Mouse (Mus musculus) brain, embryonic 18.5 days (tissue): ENCODE results near the gene Slco3a1.
A peak's percentile ranks its signal among the peaks of the same experiment; 100 is the strongest.

Source experiments
- DNase-seq: peaks from one replicate; pipeline ENCODE4 v3.0.0-alpha.2; 2012; ENCODE audit warnings: low read depth, low spot score

Slco3a1 gene

GRCm38 (mm10) chr7:74353240-74353639, 201.3 kb downstream of the Slco3a1 start:
- DNase-seq: no peak

- no peak for DNase-seq
These were observed 206.2 kb downstream of the Slco3a1 start for GRCm38 (mm10) chr7:74348318-74348890.

DNA sequence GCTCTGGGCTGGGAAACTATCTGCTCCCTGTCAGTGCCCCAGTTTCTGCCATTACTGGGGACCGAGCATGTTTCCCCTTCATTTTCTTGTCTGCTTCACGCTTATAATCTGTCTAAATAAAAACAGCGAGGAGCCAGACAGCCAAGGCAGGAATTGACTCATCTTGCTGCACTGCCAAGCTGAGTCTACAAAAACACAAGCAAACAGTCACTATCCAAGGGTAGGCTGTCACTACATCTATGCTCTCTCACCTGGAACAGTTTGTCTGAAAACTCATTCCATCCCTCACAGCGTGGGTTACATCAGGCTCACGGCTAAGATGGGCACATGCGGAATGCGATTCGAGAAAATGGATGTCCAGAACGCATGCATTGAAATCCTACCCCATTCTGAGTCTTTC, 207.6 kb downstream of the Slco3a1 start:
- DNase-seq: no peak

GRCm38 (mm10) chr7:74346451-74346850, 208.1 kb downstream of the Slco3a1 start:
- DNase-seq: no peak

- no peak for DNase-seq
These were observed 213.3 kb downstream of the Slco3a1 start for GRCm38 (mm10) chr7:74341149-74341805.

GRCm38 (mm10) chr7:74340419-74340954, 214.1 kb downstream of the Slco3a1 start:
- DNase-seq: no peak

DNA sequence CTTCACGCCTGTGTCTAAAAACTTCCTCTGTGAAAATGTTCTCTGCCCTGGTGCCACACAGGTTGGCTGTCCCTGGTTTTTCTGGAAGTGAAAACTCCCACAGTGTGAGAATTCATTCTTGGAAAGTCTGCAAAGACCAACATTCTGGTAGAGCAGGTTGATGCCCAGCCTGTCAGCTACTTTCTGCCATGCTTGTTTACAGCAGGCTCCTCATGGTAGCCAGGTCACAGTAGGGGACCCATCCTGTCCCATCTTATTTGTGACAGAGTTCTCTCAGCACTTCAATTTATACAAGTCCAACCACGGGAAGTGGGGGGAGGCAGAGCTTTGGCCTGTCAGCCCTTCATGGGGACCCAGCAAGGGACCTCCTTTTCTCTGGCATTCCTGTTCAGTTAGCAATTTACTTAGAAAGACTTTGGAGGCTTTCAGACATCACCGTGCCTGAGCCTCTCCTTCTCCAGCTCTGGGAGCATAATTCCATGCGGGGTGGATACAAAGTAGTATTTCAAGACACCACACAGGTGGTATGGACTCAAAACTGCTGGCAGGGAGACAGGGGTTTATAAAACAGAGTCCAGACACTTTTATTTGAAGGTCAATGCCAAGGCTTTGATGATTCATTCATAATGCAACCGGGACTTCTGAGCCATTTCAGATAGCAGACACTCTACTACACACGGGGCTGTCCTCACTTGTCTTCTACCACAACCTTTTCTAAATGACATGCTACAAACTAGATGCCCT, 216.7 kb downstream of the Slco3a1 start:
- no peak for DNase-seq

DNA sequence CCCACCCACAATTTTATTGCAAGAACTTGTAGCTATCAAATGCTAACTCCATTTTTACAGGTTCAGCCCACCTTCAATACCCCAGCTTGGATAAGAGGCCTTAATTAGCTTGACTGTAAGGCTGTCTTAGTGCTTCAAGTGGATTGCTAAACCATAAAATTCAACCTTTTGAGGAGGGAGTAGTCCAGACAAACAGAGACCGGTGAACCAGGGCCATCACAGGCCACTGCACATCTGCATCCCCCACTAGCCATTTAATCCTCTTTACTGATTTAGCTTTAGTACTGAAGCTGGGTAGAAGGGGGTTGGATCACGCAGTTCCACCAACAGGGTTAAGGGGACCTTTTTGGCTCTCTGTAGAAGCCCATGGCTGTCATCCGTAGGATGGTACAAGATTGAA, 222.3 kb downstream of the Slco3a1 start:
- no peak for DNase-seq

DNA sequence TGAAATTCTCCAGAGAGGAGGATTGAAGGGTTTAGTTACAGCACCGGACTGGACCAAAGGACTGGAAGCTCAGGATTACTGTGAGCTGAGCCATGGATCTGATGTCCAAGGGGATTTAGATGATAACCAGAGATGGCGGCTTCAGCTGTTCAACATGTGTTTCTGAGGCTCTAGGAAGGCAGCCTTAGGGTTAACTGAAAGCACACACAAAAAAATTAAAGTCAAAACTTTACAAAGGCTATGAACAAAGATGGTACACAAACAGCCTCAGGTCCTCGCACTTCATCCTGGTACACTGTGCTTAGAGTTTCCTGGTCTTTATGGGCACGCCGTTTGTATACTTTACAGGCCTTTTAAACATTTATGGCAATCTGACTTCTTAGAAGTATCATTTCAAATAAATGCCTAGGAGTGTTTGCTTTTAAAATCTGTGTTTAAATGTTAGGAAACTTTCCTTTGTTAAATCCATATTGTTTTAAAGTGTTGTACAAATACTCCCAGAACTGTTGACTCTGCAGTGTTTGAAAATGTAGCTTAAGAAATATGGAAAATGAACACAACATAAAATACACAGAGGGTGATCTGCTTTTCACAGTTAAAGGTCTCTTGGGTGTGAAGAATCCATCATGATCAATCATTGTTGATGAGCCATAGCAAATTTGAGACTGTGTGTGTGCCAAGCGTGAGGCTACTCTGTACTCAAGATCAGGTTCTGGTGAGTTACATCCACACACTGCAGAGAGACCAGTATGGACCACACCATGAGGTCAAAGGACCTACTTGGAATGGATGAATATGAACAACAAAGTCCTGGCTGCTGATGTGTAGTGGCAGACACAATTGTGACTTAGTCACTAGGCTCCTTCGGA, 223.5 kb downstream of the Slco3a1 start:
- DNase-seq: no peak

- no peak for DNase-seq
These were observed 224.3 kb downstream of the Slco3a1 start for GRCm38 (mm10) chr7:74330117-74330857.

GRCm38 (mm10) chr7:74329004-74329403, 225.6 kb downstream of the Slco3a1 start:
- no peak for DNase-seq

GRCm38 (mm10) chr7:74327716-74328115, 226.9 kb downstream of the Slco3a1 start:
- DNase-seq: no peak

GRCm38 (mm10) chr7:74325052-74325451, 229.5 kb downstream of the Slco3a1 start:
- peak; percentile 71 for DNase-seq

GRCm38 (mm10) chr7:74323683-74324082, 230.9 kb downstream of the Slco3a1 start:
- DNase-seq: no peak

DNA sequence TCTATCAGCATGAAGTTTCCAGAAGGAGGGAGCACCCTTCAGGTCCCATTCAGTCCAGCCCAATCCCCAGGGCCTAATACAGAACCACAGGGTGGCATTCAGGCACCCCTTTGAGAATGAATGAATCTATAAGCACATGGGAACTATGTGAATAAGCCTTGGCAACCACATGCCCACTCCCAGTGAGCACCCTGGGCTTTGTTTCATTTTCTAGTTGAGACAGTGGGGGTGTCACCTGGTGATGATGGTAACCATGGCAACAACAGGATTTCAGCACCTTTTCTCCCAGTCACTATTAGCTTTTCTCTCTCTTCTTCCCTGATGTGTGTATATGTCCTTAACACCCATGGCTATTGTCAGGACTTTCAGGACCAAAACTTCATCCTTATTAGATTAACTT, 231.4 kb downstream of the Slco3a1 start:
- peak; percentile 22 for DNase-seq

- DNase-seq: no peak
These were observed 233.9 kb downstream of the Slco3a1 start for GRCm38 (mm10) chr7:74320635-74321034.

DNA sequence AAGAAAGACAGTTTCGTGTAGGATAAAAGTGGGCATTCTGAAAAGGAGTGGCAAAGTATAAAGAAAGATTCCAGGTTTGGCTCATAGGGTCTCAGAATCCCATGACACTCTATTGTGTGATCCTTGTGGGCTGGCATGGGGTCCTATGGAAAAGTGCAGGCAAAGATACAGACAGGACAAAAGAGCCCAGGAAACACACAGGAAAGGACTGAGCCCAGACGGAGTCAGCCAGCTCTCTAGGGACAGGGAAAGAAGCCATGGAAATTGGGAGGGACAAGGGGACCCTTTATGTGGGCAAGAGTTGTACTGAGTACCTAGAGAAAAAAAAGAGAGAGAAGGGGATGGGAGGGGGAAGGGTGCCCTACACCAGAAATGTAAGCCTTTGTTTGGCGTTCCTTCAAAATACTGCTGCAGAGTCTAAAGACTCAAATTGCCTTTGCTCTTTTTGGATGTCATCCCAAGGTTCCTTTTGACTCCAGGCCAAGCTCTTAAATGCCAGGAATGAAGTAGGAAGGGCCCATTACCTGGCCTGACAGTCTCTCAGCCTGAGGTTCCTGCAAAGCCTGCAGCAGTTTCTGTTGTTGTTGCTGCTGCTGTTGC, 238.6 kb downstream of the Slco3a1 start:
- DNase-seq: no peak

DNA sequence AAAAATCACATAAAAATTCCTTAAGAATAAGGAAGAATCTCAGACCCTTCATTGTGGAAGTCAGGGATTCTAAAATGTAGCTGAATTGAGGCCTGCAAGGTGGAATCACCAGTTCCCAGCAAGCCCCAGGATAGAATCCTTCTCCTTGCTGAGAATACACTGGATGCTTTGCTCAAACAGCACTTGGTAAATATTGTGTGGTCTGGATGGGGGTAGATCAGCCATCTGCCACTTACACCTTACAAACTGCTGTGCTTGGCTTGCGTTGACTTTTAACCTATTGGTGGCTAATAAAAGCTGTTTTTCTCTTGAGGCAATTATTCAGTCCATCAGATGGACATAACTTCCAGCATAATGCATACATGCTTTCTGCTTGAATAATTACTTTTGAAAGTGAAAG, 240.3 kb downstream of the Slco3a1 start:
- no peak for DNase-seq

DNA sequence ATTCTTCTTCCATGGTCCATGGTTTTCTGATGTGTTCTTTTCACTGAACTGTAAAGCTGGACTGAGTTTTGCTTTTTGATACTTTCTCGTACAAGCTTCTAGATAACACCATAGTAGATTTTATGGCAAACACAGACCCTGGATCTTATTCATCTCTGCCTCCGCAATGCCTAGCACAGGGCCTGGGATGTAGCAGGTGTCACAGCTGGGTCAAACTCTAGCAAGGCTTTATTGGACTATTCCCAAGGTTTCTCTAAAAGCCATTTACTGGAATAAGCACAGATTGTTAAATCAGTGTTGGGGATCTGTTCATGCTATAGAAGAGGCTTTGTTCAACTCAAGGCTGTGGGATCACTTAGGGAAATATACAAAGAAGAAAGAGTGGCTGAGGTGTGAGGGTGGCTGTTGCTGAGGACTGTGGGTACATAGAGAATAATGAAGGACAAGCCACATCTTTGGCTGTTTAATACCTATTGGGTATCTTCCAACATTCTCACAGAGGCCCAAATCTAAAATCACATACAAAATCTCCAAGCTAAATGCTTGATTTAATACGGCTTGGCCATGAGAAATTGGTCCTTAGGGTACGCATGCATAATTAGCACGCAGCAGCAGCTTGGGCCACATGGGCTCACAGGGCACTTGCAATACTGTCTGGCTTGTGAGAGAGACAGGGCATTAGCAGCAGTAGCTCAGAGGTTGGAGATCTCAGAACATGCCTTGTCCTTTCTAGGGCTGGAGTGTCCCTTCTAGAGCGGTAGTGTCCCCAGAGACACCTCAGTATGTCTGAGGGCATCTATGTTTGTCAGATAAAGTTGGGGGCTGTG, 241.1 kb downstream of the Slco3a1 start:
- DNase-seq: no peak

DNA sequence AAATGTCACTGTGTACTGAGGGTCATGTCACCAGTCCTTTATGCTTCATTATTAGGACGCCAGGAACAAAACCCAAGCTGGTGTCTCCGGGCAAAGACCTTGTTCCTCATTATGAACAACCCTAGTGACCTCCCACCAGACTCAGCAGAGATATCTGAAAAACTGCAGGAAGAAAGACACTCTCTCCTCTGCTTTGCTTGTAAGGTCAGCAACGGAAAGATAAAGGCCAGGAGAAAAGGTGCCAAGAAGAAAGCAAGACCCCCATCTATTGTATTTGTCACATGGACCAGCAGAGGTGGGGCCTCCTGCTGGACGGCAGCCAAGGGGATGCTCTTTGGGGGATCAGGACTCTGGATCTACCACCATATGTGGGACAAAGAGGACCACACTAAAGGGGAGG, 243.0 kb downstream of the Slco3a1 start:
- DNase-seq: no peak
